Mouse (Mus musculus) MEL (cell line): ENCODE results near the gene Rpl19. TPM values are rescaled to one million over a fixed set of nuclear protein-coding genes. Genes with fewer than 3 reads are reported as not detected.

Experiments used
- DNase-seq: peaks from one replicate; pipeline ENCODE4 v3.0.0; 2011; ENCODE audit warnings: low read depth, low spot score
- H3K27ac ChIP-seq: 2 replicates; pipeline ENCODE4 v1.5.1; 2012; ENCODE audit warnings: low read depth, mild to moderate bottlenecking, control low read depth, low read length, moderate library complexity; ENCODE audit not compliant: control insufficient read depth
- H3K27me3 ChIP-seq, 2 experiments: fragments of 150-350 bp in 1 of 2; sonication (generic) in 1 of 2; 2 replicates each; pipeline ENCODE4 v1.6.1; 2012; ENCODE audit warnings: low read length in 2 of 2, mild to moderate bottlenecking in 2 of 2, improper control_type of control experiment in 1 of 2, moderate library complexity in 1 of 2; ENCODE audit not compliant: insufficient read depth in 2 of 2, control insufficient read depth in 1 of 2
- H3K36me3 ChIP-seq, 2 experiments: 2 replicates each; pipeline ENCODE4 v1.6.1; 2012 to 2014; ENCODE audit warnings: low read length in 2 of 2, improper control_type of control experiment in 1 of 2, inconsistent platforms in 1 of 2, mild to moderate bottlenecking in 1 of 2; ENCODE audit not compliant: insufficient read depth in 2 of 2, control insufficient read depth in 1 of 2
- H3K4me1 ChIP-seq, 2 experiments: fragments of 150-350 bp in 1 of 2; sonication (generic) in 1 of 2; 2 replicates each; pipeline ENCODE4 v1.6.1; 2012; ENCODE audit warnings: low read length in 2 of 2, improper control_type of control experiment in 1 of 2, mild to moderate bottlenecking in 1 of 2; ENCODE audit not compliant: insufficient read depth in 2 of 2, control insufficient read depth in 1 of 2
- H3K4me3 ChIP-seq, 2 experiments: fragments of 150-350 bp in 1 of 2; sonication (generic) in 1 of 2; 2 replicates each; pipeline ENCODE4 v1.5.1; 2012; ENCODE audit warnings: low read depth in 2 of 2, low read length in 2 of 2, mild to moderate bottlenecking in 2 of 2, moderate library complexity in 2 of 2, control low read depth in 1 of 2, improper control_type of control experiment in 1 of 2; ENCODE audit not compliant: control insufficient read depth in 1 of 2, insufficient read depth in 1 of 2
- H3K79me2 ChIP-seq: 2 replicates; pipeline ENCODE4 v1.6.1; 2012; ENCODE audit warnings: mild to moderate bottlenecking, low read length, moderate library complexity; ENCODE audit not compliant: control insufficient read depth, poor library complexity, insufficient read depth
- H3K9ac ChIP-seq: 2 replicates; pipeline ENCODE4 v1.6.1; 2012; ENCODE audit warnings: low read depth, mild to moderate bottlenecking, control low read depth, low read length, moderate library complexity; ENCODE audit not compliant: control insufficient read depth, poor library complexity, severe bottlenecking
- H3K9me3 ChIP-seq: fragments of 150-350 bp; sonication (generic); replicated peaks from 2 replicates; pipeline ENCODE4 v1.6.1; 2012; ENCODE audit warnings: mild to moderate bottlenecking, low read length, improper control_type of control experiment, moderate library complexity; ENCODE audit not compliant: insufficient read depth
- BHLHE40 ChIP-seq: IDR thresholded peaks from 2 replicates; pipeline ENCODE4 v1.6.1; 2012; ENCODE audit warnings: low read depth, mild to moderate bottlenecking, inconsistent platforms, low read length, improper control_type of control experiment, borderline replicate concordance
- CTCF ChIP-seq, 3 experiments: IDR thresholded peaks in 2 of 3; conservative IDR thresholded peaks in 1 of 3; 2 replicates each; pipeline ENCODE4 v1.5.1; 2011 to 2012; ENCODE audit warnings: low read length in 3 of 3, low read depth in 2 of 3, mild to moderate bottlenecking in 2 of 3, improper control_type of control experiment in 1 of 3, inconsistent platforms in 1 of 3, mixed read lengths in 1 of 3, moderate library complexity in 1 of 3; ENCODE audit not compliant: control insufficient read depth in 1 of 3, insufficient read depth in 1 of 3, poor library complexity in 1 of 3, severe bottlenecking in 1 of 3
- E2F4 ChIP-seq: IDR thresholded peaks from 2 replicates; pipeline ENCODE4 v1.6.1; 2011; ENCODE audit warnings: low read depth, low read length, improper control_type of control experiment, borderline replicate concordance
- ELF1 ChIP-seq: IDR thresholded peaks from 2 replicates; pipeline ENCODE4 v1.6.1; 2014; ENCODE audit warnings: low read depth, mild to moderate bottlenecking, inconsistent platforms, low read length, improper control_type of control experiment, moderate library complexity
- EP300 ChIP-seq, 2 experiments: IDR thresholded peaks; 2 replicates each; pipeline ENCODE4 v1.6.1; 2011; ENCODE audit warnings: improper control_type of control experiment in 2 of 2, low read length in 2 of 2, low read depth in 1 of 2, mild to moderate bottlenecking in 1 of 2
- GABPA ChIP-seq: IDR thresholded peaks from 2 replicates; pipeline ENCODE4 v1.6.1; 2012; ENCODE audit warnings: low read depth, mild to moderate bottlenecking, inconsistent platforms, low read length, improper control_type of control experiment, moderate library complexity
- HCFC1 ChIP-seq: IDR thresholded peaks from 2 replicates; pipeline ENCODE4 v1.6.1; 2012; ENCODE audit warnings: low read depth, mild to moderate bottlenecking, inconsistent platforms, low read length, improper control_type of control experiment, moderate library complexity
- JUND ChIP-seq: IDR thresholded peaks from 2 replicates; pipeline ENCODE4 v1.6.1; 2011; ENCODE audit warnings: low read depth, mild to moderate bottlenecking, improper control_type of control experiment, low read length
- KAT2A ChIP-seq: conservative IDR thresholded peaks from 2 replicates; pipeline ENCODE4 v1.6.1; 2012; ENCODE audit warnings: low read depth, low read length, improper control_type of control experiment, inconsistent platforms
- MAFK ChIP-seq: IDR thresholded peaks from 2 replicates; pipeline ENCODE4 v1.6.1; 2011; ENCODE audit warnings: low read depth, mild to moderate bottlenecking, low read length, improper control_type of control experiment, borderline replicate concordance
- MAX ChIP-seq: IDR thresholded peaks from 2 replicates; pipeline ENCODE4 v1.6.1; 2011; ENCODE audit warnings: low read length, improper control_type of control experiment
- MAZ ChIP-seq: IDR thresholded peaks from 2 replicates; pipeline ENCODE4 v1.6.1; 2012; ENCODE audit warnings: low read depth, mild to moderate bottlenecking, inconsistent platforms, low read length, improper control_type of control experiment
- MEF2A ChIP-seq: IDR thresholded peaks from 2 replicates; pipeline ENCODE4 v1.6.1; 2014; ENCODE audit warnings: low read depth, mild to moderate bottlenecking, inconsistent platforms, low read length, improper control_type of control experiment; ENCODE audit not compliant: poor library complexity, insufficient replicate concordance, severe bottlenecking; ENCODE audit errors: extremely low read depth
- MXI1 ChIP-seq: IDR thresholded peaks from 2 replicates; pipeline ENCODE4 v1.6.1; 2011; ENCODE audit warnings: mild to moderate bottlenecking, low read depth, low read length, improper control_type of control experiment
- NELFE ChIP-seq: IDR thresholded peaks from 2 replicates; pipeline ENCODE4 v1.6.1; 2011; ENCODE audit warnings: low read depth, low read length, improper control_type of control experiment
- POLR2A ChIP-seq, 2 experiments: IDR thresholded peaks; 2 replicates each; pipeline ENCODE4 v1.6.1; 2011 to 2012; ENCODE audit warnings: low read length in 2 of 2, mild to moderate bottlenecking in 2 of 2, control low read depth in 1 of 2, improper control_type of control experiment in 1 of 2, low read depth in 1 of 2, moderate library complexity in 1 of 2; ENCODE audit not compliant: control insufficient read depth in 1 of 2, insufficient read depth in 1 of 2, poor library complexity in 1 of 2
- POLR2AphosphoS5 ChIP-seq: IDR thresholded peaks from 2 replicates; pipeline ENCODE4 v1.6.1; 2012; ENCODE audit warnings: low read depth, borderline replicate concordance, mild to moderate bottlenecking, inconsistent platforms, low read length, moderate library complexity, mixed read lengths
- RAD21 ChIP-seq: IDR thresholded peaks from 2 replicates; pipeline ENCODE4 v1.6.1; 2011; ENCODE audit warnings: mild to moderate bottlenecking, low read depth, low read length, improper control_type of control experiment
- SIN3A ChIP-seq: IDR thresholded peaks from 2 replicates; pipeline ENCODE4 v1.6.1; 2012; ENCODE audit warnings: low read length, improper control_type of control experiment, inconsistent platforms
- SMC3 ChIP-seq: IDR thresholded peaks from 2 replicates; pipeline ENCODE4 v1.6.1; 2011; ENCODE audit warnings: low read depth, low read length, improper control_type of control experiment
- TAL1 ChIP-seq: IDR thresholded peaks from 2 replicates; pipeline ENCODE4 v1.6.1; 2012; ENCODE audit warnings: mild to moderate bottlenecking, inconsistent platforms, low read length, moderate library complexity, mixed read lengths
- TBP ChIP-seq: IDR thresholded peaks from 2 replicates; pipeline ENCODE4 v1.8.0; 2011; ENCODE audit warnings: low read depth, low read length, improper control_type of control experiment
- USF1 ChIP-seq: IDR thresholded peaks from 2 replicates; pipeline ENCODE4 v1.6.1; 2014; ENCODE audit warnings: low read depth, mild to moderate bottlenecking, inconsistent platforms, low read length, improper control_type of control experiment, moderate library complexity
- ZC3H11A ChIP-seq: IDR thresholded peaks from 2 replicates; pipeline ENCODE4 v1.6.1; 2012; ENCODE audit warnings: low read depth, mild to moderate bottlenecking, inconsistent platforms, low read length, improper control_type of control experiment
- ZKSCAN1 ChIP-seq: IDR thresholded peaks from 2 replicates; pipeline ENCODE4 v1.6.1; 2012; ENCODE audit warnings: low read depth, mild to moderate bottlenecking, inconsistent platforms, low read length, improper control_type of control experiment, moderate library complexity
- ZNF384 ChIP-seq: IDR thresholded peaks from 2 replicates; pipeline ENCODE4 v1.6.1; 2012; ENCODE audit warnings: low read depth, mild to moderate bottlenecking, inconsistent platforms, low read length, improper control_type of control experiment
- polyA plus RNA-seq, 2 experiments: library from polyadenylated mRNA; stranded (reverse) in 1 of 2; unstranded in 1 of 2; fragments of >175 nt in 1 of 2; fragments of >200 nt in 1 of 2; gene quantifications; 2 replicates each; pipeline versions ENCODE4 v1.2.1 to v1.2.4; 2012; ENCODE audit warnings: low replicate concordance in 2 of 2, low read depth in 1 of 2; ENCODE audit not compliant: insufficient read length in 2 of 2, insufficient read depth in 1 of 2, missing spikeins in 1 of 2
- total RNA-seq: library from RNA; depleted of rRNA; stranded (reverse); fragments of 300-350 nt; gene quantifications from 2 replicates; pipeline ENCODE4 v1.2.3, GENCODE M21; 2012

The Rpl19 gene
- total and polyA plus RNA-seq, 3 experiments = 210 to 4,715 (median 2,650) TPM

DNA sequence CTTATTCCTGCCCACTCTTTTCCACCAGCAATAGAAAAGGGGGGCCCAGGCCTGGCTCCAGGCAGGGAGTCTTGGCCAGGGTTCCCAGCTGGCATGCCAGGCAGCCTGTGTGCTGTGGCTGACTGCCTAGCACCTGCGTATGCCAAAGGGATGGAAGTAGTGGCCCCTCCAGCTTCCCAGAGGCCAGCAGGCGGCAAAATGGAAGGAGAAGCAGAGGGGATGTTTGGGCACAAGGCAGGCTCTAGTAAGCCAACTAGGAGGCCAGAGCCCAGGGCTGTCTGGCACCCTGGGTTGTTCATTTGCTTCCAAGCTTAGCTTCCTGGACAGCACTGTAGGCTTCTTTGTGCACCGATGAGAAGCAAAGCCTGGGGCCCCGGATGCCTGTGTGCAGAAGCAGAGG, 21.2 kb downstream of the Rpl19 start:
- Histone ChIP-seq H3K4me1 (0 out of 4 replicates have a peak, but pooled peaks cover 0 to 4% of the 10 kb centered on the region in 2 experiments), H3K4me3 (no peak overlapping the region)
- no peak for DNase-seq
- TF ChIP-seq BHLHE40 (no peak), TAL1 (no peak), MAZ (no peak), TBP (no peak), EP300 (IDR thresholded peaks at IDR 0.05; ENCODE audit: low read depth in 1 of 2, low read length in 2 of 2) (no peak), SIN3A (no peak), MXI1 (no peak), MAX (no peak), JUND (no peak), ELF1 (no peak), CTCF (IDR thresholded peaks at IDR 0.05 in 2 of 3, conservative IDR thresholded peaks at IDR 0.05 in 1 of 3; ENCODE audit: control insufficient read depth in 1 of 3, insufficient read depth in 1 of 3, low read depth in 2 of 3, low read length in 3 of 3, poor library complexity in 1 of 3, severe bottlenecking in 1 of 3) (no peak), POLR2AphosphoS5 (no peak), USF1 (no peak), MEF2A (no peak), E2F4 (no peak), KAT2A (no peak)
- TF ChIP-seq, all 39 proteins: peak for 0
- H3K9me3 ChIP-seq = no peaks in the 10 kb centered on the region
- H3K27ac ChIP-seq = no peak overlapping the region
- no peak overlapping the region for H3K9ac ChIP-seq
- H3K27me3 ChIP-seq = no peaks in the 10 kb centered on the region
- no peaks in the 10 kb centered on the region for H3K36me3 ChIP-seq
- no peaks in the 10 kb centered on the region for H3K79me2 ChIP-seq

DNA sequence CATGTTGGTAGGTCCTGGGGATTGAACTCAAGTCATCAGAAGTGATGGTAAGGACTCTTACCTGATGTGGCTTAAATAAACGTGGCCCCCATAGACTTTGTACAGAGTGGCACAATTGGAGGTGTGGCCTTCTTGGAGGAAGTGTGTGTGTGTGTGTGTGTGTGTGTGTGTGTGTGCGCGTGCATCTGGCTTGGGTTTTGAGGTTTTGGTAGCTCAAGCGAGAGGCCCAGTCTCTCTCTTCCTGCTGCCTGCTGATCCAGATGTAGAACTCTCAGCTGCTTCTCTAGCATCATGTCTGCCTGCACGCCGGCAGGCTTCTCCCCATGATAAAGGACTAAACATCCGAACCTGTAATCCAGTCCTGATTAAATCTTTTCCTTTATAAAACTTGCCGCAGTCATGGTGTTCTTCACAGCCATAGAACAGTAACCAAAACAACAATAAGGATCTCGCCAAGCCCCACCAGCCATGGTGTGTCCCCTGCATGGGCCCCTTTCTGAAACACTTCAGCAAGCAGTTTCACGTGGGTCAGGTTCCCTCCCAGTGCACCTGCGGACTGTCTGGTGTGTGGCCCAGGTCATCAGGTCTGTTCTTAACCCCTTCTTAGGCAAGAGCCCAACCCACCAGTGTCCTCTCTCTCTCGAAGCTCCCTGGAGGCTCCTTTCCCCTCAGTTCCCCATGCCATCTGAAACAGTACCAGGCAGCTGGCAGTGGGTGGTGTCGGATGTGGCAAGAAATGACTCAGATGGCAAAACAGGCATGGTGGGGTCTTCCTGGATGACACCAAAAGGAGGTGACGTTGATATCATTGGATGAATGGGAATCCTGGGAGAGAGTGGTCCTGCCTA, 23.4 kb downstream of the Rpl19 start:
- H3K36me3 ChIP-seq = no peaks in the 10 kb centered on the region
- no peak for TF ChIP-seq MAX
- TF ChIP-seq RAD21 = no peak
- no peak for TF ChIP-seq ZC3H11A
- no peak for TF ChIP-seq GABPA
- no peak for TF ChIP-seq ZKSCAN1
- TF ChIP-seq KAT2A = no peak
- no peak for TF ChIP-seq POLR2AphosphoS5
- TF ChIP-seq BHLHE40 = no peak
- TF ChIP-seq MAFK = no peak
- TF ChIP-seq MXI1 = no peak
- no peak for TF ChIP-seq HCFC1
- TF ChIP-seq SMC3 = no peak
- no peak for TF ChIP-seq E2F4
- TF ChIP-seq POLR2A (IDR thresholded peaks at IDR 0.05; ENCODE audit: control insufficient read depth in 1 of 2, insufficient read depth in 1 of 2, low read depth in 1 of 2, low read length in 2 of 2, poor library complexity in 1 of 2) = no peak
- TF ChIP-seq ZNF384 = no peak
- no peak for TF ChIP-seq MEF2A
- TF ChIP-seq NELFE = no peak
- TF ChIP-seq, all 39 proteins: peak for 0
- no peak overlapping the region for H3K9ac ChIP-seq
- no peak overlapping the region for H3K27ac ChIP-seq
- 0 out of 4 replicates have a peak, but pooled peaks cover 0 to 4% of the 10 kb centered on the region in 2 experiments for H3K4me1 ChIP-seq
- H3K9me3 ChIP-seq = no peaks in the 10 kb centered on the region
- no peaks in the 10 kb centered on the region for H3K27me3 ChIP-seq
- no peak for DNase-seq
- no peaks in the 10 kb centered on the region for H3K79me2 ChIP-seq
- H3K4me3 ChIP-seq = no peak overlapping the region
